ENCODE assay signal across 25 mouse cellular contexts in genomic region chrX:51461413-51461812, GRCm38 (mm10).
DNase-seq lines count a peak whose midpoint lies in the region; ATAC-seq and TF ChIP-seq lines count a peak whose summit lies in the region.
"Had no signal": no experiment of that assay in that cellular context is flagged by ENCODE, and none has a peak within 500 bp of the region (broad histone marks: within the 10 kb centered on the region; RNA-seq: fewer than 3 reads in every experiment).

No protein-coding gene starts in this region.

- no peaks in the 10 kb centered on the region for H3K9me3 ChIP-seq in intestine, postnatal 0 days (ENCODE audit: control insufficient read depth)
- H3K9me3 ChIP-seq: embryonic facial prominence, embryonic 12.5 days; embryonic facial prominence, embryonic 15.5 days; heart, embryonic 12.5 days; heart, embryonic 15.5 days; hindbrain, embryonic 10.5 days; hindbrain, embryonic 13.5 days had no signal

- H3K27ac ChIP-seq in thymus, adult 2 months (ENCODE audit: control insufficient read depth, insufficient read depth, low read length), result no peak overlapping the region
- H3K27ac ChIP-seq in intestine, postnatal 0 days (ENCODE audit: low read depth, low read length), result no peak overlapping the region
- H3K27ac ChIP-seq: embryonic facial prominence, embryonic 12.5 days; embryonic facial prominence, embryonic 15.5 days; gastrocnemius, adult 2 months; heart, embryonic 15.5 days; hindbrain, embryonic 10.5 days; hindbrain, embryonic 13.5 days had no signal

- H3K9ac ChIP-seq in intestine, postnatal 0 days (ENCODE audit: low read depth, low read length), result no peak overlapping the region
- H3K9ac ChIP-seq: embryonic facial prominence, embryonic 12.5 days; embryonic facial prominence, embryonic 15.5 days; forebrain, postnatal 0 days; heart, embryonic 12.5 days; heart, embryonic 15.5 days; hindbrain, embryonic 13.5 days had no signal

- no peaks in the 10 kb centered on the region for H3K36me3 ChIP-seq in thymus, adult 2 months (ENCODE audit: control insufficient read depth, insufficient read depth, low read length)
- no peaks in the 10 kb centered on the region for H3K36me3 ChIP-seq in intestine, postnatal 0 days (ENCODE audit: control insufficient read depth, insufficient read depth)
- H3K36me3 ChIP-seq: embryonic facial prominence, embryonic 12.5 days; embryonic facial prominence, embryonic 15.5 days; heart, embryonic 12.5 days; heart, embryonic 15.5 days; hindbrain, embryonic 10.5 days; hindbrain, embryonic 13.5 days had no signal

- TF ChIP-seq CTCF in thymus, adult 2 months (IDR thresholded peaks at IDR 0.05; ENCODE audit: borderline replicate concordance, control insufficient read depth, extremely low read depth, insufficient read depth, low read length, poor library complexity), result no peak
- TF ChIP-seq CTCF in intestine, postnatal 0 days (IDR thresholded peaks at IDR 0.05; ENCODE audit: low read depth), result no peak

- TF ChIP-seq POLR2A in thymus, adult 2 months (IDR thresholded peaks at IDR 0.05; ENCODE audit: control insufficient read depth, extremely low read depth, insufficient read depth, low read length, poor library complexity), result no peak

- H3K4me3 ChIP-seq in thymus, adult 2 months (ENCODE audit: control insufficient read depth, insufficient read depth, low read length), result no peak overlapping the region
- H3K4me3 ChIP-seq in intestine, postnatal 0 days (ENCODE audit: low read depth, low read length), result no peak overlapping the region
- H3K4me3 ChIP-seq: embryonic facial prominence, embryonic 12.5 days; embryonic facial prominence, embryonic 15.5 days; gastrocnemius, adult 2 months; heart, embryonic 12.5 days; heart, embryonic 15.5 days; hindbrain, embryonic 10.5 days; hindbrain, embryonic 13.5 days had no signal

- peak; percentile 16 for DNase-seq in A20 (ENCODE audit: low read depth, low spot score)
- DNase-seq in thymus, adult 2 months, result no peak
- DNase-seq: adrenal gland, postnatal 10 days; adrenal gland, postnatal 36 days; cerebellum, adult 18-20 months; cerebellum, adult 9-10 months; cerebellum, postnatal 14 days; forebrain, postnatal 0 days; gastrocnemius, adult 2 months; gastrocnemius, postnatal 14 days; heart, postnatal 10 days; heart, postnatal 36 days had no signal

- H3K4me2 ChIP-seq in intestine, postnatal 0 days (replicated peaks; ENCODE audit: low read depth), result no peak overlapping the region
- H3K4me2 ChIP-seq: embryonic facial prominence, embryonic 12.5 days; embryonic facial prominence, embryonic 15.5 days; heart, embryonic 12.5 days; heart, embryonic 15.5 days; hindbrain, embryonic 13.5 days had no signal

- H3K4me1 ChIP-seq in thymus, adult 2 months (replicated peaks; ENCODE audit: control insufficient read depth, insufficient read depth, low read length), result no peaks in the 10 kb centered on the region
- no peaks in the 10 kb centered on the region for H3K4me1 ChIP-seq in intestine, postnatal 0 days (replicated peaks; ENCODE audit: control insufficient read depth, insufficient read depth, low read length)
- H3K4me1 ChIP-seq: embryonic facial prominence, embryonic 12.5 days; embryonic facial prominence, embryonic 15.5 days; heart, embryonic 12.5 days; heart, embryonic 15.5 days; hindbrain, embryonic 10.5 days; hindbrain, embryonic 13.5 days had no signal

- 26% methylated on average over 3 of the region's 3 CpGs for WGBS in thymus, adult 2 months
- 75% methylated on average over 3 of the region's 3 CpGs for WGBS in intestine, postnatal 0 days

- ATAC-seq in common myeloid progenitor, adult 5-6 weeks (replicated peaks; ENCODE audit: low read depth, poor library complexity, severe bottlenecking), result peak; percentile 66
- peak; percentile 82 for ATAC-seq in megakaryocyte progenitor cell, adult 5-6 weeks (replicated peaks; ENCODE audit: poor library complexity)
- ATAC-seq in monocyte, adult 5-6 weeks (replicated peaks; ENCODE audit: insufficient number of reproducible peaks, low FRiP score, low TSS enrichment, poor library complexity, severe bottlenecking), result no peak
- ATAC-seq in intestine, postnatal 0 days, result no peak
- ATAC-seq: activated CD4-positive, CD25-positive, alpha-beta regulatory T cell, adult 4 months; forebrain, embryonic 14.5 days; forebrain, postnatal 0 days; hindbrain, embryonic 16.5 days had no signal

- H3K27me3 ChIP-seq in thymus, adult 2 months (ENCODE audit: control insufficient read depth, insufficient read depth, low read length), result no peaks in the 10 kb centered on the region
- H3K27me3 ChIP-seq in intestine, postnatal 0 days (replicated peaks; ENCODE audit: control insufficient read depth, insufficient read depth, low read length), result no peaks in the 10 kb centered on the region
- H3K27me3 ChIP-seq: embryonic facial prominence, embryonic 12.5 days; embryonic facial prominence, embryonic 15.5 days; heart, embryonic 12.5 days; heart, embryonic 15.5 days; hindbrain, embryonic 13.5 days had no signal

Comparison
In these comparisons a context has a peak if more than half of its experiments do, and no peak if none do; other contexts are left out.
1. ATAC-seq: peak in common myeloid progenitor, adult 5-6 weeks (single experiment) and megakaryocyte progenitor cell, adult 5-6 weeks (single experiment); none in monocyte, adult 5-6 weeks (single experiment) and intestine, postnatal 0 days (single experiment).